Mouse (Mus musculus): Measurements from ENCODE around the gene Casr.

The Casr gene

DNA sequence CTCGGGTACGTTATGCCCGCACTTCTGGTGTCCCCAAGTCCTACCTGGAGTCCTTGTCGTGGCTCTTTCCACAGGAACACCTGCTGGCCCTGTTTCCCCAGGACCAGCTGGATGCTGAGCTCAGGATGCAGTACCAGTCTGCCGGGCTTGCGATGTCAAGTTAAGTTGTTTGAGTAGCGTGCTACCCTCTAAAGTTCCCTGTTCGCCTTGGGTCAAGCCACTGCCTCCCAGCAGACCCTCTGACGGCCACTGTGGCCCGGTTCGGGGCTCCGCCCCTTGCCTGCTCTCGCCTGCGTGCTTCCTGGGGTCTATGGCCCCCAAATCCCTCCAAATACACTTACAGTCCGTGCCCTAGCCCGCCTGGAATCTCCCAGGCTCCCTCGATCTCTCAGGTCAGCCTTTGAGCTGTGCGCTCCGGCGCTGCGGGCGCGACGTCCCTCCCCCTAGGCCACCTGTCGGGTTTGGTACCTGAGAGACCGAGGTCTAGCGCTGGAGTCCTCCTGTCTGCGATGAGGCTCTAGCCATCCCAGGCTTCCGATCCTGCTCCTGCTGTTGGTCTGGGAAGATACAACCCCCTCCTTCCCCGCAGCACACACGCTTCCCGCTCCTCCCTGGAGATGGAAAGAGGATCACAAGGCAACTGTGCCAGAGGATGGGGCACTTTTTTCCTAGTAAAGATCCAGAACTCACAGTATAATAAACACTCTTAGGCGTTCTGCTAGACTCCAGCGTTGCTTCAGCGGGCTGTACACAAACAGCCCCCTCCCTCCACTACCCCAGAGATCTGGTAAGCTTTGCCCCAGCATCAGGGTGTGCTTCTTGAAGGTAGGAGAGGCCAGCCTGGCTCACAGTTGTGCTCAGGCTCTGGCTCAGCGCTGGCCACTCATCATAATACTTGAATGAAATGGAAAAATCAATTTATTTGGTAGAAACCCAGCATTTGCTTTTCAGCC lies at the start of gene Casr:
Casr (minus strand) TSS at position 756 of the 953 bp plus-strand sequence.
- DNase-seq (ENCODE audit: low spot score) = no peak

DNA sequence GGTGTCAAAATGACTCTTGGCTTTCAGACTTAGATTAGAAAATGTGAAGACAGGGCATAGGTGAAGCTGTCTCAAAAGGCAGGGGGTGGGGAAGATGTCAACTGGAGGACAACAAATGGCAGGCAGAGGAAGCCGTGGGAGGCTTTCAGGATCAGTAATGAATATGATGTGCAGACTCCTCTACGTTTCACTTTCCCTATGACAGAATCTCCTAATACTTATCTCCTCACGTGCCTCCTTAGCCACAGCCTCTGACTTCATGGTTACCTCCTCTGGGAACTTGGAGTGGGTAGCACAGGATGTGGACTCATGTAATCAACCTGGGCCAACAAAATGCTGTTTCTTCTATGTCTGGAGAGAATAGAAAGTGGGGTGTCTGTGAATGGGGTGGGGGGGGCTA lies 40.7 kb upstream of the Casr start:
- DNase-seq (ENCODE audit: low spot score) = no peak

DNA sequence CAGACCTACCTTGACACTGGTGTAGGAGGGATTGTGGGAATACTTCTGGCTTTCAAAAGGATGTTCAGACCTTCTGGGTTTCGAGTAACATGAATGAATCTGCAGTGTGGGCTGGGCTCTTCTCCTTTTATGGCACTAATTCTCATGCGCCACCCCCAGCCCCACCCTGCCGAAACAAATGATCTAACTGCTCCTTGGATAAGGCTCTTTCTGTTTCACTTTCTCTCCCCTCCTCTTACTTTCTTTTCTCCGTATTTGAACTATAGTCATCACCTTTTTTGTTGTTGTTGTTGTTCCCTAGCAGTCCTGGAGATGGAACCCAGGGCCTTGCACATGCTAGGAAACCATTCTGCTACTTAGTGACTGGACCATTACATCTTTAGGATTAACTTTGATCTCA lies 36.3 kb upstream of the Casr start:
- no peak for DNase-seq (ENCODE audit: low spot score)

DNA sequence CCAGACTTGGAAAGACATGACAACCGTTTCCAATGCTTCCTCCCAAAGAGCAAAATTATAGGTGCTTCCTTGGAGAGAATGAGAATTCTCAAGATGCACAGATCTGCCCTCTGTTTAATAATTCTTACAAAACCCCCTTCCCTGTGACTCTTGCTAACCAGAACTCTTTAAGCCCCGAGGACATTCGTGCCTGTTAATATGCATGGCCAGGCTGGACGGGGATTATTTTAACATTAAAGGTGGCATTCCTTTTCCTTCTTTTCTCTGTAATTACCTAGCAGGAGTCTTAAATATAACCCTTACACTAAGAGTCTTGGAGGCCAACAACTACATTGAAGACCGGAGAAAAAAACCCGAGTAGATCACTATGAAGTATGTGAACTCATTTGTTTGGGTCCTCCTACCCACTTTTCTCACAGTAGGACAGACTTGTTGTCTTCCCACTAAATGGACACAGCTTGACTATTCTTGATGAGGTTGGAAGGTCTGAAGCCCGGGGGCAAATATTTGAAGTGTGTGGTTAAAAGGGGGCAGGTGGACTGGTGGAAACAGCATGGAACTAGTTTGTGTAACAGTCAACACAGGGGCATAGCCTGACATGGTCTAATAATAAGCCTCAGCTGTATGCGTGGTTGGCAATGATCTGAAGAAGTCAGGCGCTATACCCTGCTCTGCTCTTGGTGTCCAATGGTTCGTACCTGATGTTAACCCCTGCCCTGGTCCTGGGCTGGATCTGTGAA lies 34.9 kb upstream of the Casr start:
- DNase-seq (ENCODE audit: low spot score) = no peak

DNA sequence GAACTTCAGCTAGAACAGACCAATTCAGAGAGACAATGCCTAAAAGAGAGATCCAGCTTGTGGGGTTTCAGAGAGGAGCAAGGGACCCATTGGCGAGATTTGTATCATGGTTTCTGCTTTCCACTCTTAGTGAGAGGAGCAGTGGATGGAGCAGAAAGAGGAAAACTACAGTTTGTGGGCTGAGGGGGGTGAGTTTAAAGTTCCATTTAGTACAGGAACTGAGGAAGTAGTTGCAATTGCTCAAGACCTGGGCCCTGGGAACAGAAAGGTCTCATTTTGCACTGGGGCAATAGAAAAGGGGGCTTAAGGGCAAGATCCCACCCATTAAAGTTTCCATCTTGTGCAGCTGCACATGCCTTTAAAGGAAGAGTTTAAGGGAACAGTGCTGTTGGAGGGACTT lies 28.0 kb upstream of the Casr start:
- DNase-seq (ENCODE audit: low spot score) = no peak

DNA sequence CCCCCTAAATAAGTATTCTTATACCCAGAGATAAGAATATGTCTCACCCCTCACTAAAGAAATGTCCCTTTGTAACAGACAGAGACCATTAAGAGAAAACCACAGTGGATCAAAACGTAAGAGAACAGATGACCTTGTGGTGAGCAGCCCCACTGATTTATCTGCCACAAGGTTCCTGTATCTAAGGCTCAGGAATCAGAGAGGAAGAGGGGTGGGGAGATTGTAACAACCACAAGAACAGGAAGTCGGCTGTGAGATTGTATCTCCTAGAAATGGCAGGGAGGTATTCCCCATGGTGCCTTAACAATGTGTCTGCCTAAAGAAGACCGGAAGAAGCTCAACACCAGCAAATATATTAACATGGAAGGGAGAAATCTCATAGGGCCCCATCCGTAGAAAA lies 26.0 kb upstream of the Casr start:
- no peak for DNase-seq (ENCODE audit: low spot score)

DNA sequence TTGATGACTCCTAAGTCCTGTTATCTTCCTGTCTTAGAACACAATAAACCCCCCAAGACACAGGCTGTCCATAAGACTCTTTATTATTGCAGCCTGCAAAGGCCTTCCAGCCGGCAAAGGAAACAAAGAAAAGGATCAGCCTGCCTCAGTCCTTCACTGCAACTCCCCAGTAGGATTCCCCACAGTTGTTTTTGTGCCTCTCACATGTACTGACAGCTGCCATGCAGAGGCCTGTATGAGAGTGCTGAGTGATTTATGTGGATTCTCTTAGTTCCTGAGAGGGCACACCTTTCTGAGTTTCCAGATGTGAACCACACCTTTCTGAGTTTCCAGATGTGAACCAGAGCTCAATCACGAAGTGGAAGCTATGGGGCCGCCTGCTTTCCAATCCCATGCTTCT lies 20.1 kb upstream of the Casr start:
- no peak for DNase-seq (ENCODE audit: low spot score)

DNA sequence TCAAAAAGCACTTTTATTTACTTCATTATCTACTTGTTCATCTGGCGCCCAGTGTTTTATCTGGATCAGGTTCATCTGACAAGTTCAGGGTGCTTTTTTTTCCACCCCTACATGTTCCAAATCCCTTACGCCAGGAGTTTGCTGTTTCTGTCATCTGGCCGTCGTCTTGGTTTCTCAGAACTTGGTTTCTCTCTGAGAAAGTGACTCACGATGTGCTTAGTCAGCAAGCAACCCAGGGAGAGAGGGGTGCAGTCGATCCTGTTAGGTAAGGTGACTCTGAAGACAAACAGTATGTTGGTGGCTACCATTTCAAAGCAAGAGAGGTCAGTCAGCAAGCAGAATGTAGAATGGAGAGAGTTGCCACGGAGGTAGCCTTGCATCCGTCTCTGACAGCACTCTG lies 10.0 kb upstream of the Casr start:
- no peak for DNase-seq (ENCODE audit: low spot score)

DNA sequence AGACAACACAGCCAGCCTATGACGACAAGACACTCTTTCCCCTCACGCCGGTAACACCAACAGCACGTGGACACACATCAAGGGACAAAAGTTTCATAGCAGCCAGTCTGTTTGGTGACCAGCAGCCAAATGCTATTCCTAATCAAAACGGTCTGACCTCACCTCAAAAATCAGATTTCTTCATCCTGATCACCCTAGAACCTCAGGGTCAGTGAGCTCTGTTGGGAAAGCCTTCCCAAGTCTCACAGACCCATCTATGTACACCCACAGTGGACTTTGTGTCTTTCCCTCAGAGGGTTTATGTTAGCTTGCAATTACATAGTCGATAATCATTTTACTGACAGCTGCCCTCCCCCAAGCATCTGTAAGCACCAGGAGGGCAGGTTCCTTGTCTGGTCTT lies 2.4 kb downstream of the Casr start:
- DNase-seq (ENCODE audit: low spot score) = no peak

DNA sequence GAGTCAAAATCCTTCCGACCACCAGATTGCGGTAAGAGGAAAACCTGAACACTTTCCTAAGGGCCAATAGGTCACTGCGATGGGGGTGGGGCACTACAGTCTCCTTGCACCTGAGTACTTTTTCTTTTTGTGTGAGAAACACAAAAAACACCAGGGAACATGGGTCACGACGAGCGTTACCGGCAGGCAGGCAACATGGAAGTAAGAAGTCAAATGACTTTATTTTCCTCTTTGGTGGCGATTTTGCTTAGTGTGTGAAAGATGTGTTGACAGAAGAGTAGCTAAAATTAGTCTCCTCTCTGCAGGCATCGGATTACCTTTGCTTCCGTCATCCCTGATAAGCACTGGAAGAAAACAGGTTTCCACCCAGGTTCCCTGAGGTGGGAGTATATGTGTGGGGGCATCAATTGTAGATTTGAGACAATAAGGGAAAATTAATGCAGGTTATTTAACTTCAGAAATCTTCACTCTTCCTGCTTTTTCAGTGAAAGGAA lies 6.2 kb downstream of the Casr start:
- no peak for DNase-seq (ENCODE audit: low spot score)

DNA sequence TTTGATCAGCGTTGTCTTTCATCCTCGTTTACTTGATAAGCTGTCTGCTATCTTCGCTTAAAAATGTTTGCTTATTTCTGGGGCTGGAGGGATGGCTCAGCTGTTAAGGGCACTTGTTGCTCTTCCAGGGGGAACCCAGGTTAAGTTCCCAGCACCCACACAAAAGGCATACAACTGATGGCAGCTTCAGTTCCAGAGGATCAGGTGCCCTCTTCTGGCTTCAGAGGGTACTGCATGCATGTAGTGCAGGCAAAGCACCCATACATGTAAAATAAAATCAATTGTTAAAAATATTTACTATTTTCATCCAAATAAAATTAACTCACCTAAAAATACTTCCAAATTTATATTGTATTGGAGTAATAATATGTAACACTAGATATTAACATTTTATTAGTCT lies 8.3 kb downstream of the Casr start:
- DNase-seq (ENCODE audit: low spot score) = no peak

DNA sequence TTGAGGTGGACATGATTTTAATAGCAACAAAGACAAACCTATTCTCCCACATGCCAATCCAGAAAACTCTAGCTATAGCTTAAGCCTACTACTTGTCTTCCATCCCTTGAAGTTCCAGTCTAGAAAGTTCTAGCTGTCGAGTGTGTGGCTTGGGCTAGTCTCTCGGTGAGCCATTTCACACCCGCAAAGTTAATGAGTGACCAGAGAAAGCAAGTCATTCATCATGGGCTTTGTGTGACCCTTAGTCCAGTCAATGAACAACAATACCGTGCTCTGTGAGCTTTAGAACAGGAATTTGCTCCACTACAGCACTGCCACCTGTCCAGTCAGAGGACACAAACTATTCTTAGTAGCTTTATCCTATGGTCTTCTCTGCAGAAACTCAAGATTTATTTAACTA lies 16.6 kb downstream of the Casr start:
- no peak for DNase-seq (ENCODE audit: low spot score)

DNA sequence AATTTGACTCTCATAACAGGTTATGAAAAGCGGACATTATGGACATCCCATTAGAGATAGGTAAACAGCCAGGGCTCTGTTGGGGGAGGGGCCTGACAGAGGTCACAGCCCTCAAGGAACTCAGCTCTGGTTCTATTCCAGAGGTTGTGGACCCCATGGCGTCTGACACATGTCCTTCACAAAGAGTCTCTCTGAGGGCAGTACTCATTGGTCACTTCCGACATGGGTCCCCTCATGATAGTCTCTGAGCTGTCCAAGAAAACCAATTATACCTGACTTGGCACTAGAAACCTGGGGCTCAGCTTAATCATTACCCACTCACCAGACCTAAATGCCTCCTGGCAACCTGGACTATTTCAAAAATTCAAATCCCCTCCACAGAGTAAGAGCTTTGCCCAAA lies 18.9 kb downstream of the Casr start:
- no peak for DNase-seq (ENCODE audit: low spot score)

DNA sequence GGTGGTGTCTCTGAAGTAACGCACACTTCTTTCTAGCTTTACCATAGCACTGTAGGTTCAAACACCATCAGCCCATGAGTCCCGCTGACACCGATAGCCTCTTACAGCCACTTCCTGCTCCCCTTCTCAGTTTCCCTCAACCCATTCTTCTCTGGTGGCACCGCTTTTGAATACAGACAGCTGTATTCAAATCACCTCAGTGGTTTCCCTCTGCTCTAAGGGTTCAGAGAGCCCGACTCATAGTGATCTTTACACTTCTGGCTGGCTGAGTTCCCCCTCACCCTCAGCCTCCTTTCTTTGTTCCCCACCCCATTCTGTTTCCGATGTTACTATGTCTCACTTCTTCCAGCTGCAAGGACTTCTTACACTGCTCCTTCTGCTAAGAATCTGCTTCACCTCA lies 21.1 kb downstream of the Casr start:
- no peak for DNase-seq (ENCODE audit: low spot score)

DNA sequence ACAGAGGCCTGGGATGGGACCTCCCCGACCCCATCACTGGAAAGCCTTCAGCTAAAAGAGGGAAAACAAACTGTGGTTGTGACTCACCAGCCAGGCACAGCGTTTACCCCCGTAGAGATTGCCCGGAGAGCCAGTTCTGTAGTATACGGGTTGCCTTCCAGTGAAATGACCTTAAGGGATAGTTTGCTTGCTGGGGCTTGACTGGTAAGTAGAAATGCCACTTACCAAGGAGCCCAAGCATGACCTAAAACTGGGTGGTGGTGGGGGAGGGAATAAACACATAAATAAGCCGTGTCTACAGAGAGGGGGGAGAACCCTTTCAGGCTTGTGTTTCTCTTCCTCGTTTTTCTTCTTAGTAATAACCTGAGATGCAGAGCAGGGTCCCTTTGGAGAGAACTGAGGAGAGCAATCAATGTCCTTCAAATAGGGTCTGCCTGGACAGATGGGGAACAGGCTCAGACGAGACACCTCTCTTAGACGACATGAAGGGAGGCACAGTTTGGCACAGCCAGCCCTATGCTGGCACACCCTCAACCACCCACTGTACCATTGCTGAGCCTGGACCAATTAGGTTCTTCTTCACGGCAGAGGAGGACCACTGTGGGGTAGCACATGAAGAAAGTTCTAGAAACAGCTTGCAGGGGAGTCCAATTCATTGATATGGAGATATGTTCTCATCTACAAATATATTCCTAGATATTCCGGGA lies 28.8 kb downstream of the Casr start:
- DNase-seq (ENCODE audit: low spot score) = no peak

DNA sequence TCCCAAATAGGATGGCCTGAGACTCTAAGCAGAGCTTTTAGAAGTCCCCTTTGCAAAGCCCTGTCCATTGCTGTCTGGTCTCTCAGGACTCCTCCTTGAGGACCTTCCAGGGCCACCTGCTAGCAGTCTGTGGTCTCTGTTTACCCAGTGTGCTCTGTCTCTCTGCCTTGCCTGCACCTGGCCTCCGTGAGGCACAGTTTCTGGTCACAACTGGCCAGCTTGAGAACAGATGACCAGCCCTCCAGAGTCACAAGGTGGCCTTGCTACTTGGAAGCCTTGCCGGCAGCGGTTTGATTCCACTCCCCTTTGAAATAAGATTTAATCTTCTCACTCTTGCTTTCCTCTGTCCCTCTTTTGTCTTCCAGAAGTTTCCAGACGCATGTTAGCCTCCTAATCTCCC lies 29.9 kb downstream of the Casr start:
- no peak for DNase-seq (ENCODE audit: low spot score)

DNA sequence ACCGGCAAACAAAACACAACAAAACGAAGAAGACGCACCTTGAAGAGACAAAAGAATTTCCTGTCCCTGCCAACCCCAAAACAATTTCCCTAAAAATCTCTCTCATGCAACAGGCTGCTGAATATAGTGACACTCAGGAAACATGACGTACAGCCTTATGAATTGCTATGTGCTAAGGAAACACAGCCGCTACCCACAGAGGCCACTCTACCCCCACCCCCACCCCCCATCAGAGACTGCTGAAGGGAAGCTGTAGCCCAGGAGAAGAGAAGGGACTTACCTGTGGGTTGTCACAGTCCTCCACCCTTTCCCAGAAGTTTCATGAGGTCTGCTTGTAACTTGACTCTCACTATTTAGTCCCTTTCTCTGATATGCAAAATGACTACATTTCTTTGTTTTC lies 30.3 kb downstream of the Casr start:
- no peak for DNase-seq (ENCODE audit: low spot score)

DNA sequence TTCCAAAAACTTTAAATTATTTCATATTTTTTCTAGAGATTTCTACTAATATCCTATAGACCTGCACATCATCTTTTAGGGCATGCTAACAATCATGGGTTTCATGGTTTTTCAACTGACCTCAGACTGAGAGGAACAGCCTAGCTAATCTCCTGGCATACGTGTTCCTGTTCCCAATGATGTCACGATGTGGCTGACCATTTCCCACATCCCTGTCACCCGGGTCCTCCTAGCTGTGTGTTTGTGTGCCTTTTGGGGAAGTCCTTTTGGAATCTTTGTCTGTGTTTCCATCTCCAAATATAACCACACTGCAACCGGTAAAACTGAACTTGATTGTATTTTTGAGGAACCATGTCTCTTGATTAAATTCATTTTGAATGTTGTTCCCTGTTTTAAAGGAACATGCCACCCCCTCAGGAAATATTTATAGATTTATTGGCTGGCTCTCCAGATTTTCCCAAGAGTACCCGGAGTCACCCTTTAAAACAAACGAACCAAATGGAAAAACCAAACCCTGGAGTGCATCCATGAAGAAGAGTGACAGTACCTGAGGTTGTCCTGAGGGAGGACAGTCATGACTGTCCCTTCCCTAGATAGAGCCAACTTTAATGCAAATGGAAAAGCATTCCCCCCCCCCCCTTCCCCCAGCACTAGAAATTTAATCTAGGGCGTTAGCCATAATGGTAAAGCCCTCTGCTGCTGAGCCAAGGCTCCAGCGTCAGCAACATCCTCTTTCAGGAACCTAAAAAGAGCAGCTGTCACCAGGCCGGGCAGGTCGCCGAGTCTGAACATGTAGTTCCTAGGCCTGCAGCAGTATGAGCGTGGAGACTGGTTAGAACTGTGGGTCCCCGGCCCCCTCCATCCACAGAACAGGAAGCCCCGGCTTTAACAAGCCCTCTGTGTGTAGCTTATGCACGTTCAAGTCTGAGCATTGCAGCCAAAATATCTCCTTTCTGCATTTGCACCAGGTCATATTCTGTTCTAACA lies 31.1 kb downstream of the Casr start:
- no peak for DNase-seq (ENCODE audit: low spot score)

DNA sequence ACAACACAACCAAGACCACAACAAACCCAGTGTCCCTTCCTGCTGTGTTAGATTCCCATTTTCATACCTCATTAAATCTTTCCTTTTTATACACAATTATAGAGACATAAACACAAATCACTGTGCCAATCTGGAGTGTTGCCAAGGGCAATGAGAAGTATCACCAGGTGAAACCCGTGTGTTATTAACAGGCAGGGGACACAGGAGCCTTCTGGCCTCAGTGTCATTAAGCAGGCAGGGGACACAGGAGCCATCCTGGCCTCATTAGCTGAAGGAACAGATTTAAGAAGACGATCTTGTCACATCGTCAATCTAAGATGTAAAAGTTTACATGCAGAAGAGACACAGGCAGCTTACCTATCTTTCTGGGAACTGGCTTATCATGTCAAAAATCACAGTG lies 33.1 kb downstream of the Casr start:
- no peak for DNase-seq (ENCODE audit: low spot score)

DNA sequence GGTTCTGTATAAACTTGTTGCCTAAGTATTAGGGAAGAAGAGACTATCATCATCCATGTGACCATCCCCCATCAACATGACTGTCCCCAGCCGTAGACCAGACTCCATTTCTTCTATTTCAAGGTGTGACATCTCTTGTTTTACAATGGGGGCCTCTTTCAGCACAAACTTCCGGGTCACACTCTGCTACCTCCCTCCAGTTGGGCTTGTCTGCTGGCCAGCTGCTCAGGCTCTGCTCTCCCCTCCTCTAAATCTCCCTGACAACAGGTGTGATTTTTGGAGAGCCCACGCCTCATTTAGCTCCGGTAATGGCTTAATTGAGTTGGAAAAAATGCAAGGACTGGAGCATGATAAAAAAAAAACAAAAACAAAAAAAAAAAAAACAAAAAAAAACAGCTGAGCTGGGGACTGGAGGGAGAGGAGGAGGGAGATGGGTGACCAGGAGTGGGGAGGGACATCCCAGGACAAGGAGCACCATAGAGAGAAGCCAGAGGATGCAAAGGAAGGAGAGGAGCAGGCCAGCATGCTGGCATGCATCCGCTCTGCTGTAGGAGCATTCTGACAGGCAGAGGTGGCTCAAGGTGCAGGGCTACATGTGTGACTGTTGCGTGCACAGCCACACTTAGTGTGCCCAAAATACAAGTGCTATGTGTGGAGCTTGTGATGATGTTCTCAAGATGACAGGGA lies 35.2 kb downstream of the Casr start:
- DNase-seq (ENCODE audit: low spot score) = no peak

DNA sequence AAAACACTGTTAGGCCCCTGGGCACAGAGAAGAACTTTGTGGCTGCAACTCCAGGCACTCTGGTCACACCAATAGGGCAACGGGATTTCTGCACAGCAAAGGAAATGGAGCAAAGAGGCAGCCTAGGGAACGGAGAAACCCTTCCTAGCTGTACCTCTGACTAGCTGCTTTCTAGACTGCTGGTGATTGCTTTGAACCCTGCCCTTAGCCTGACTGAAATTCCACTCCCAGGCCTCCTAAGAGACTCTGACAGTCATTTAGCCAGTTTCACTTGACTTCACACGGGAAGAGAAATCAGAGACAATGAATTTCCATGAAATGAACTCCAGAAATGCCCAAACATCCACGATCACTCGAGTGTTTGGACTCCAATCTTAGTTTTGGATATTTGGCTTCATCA lies 38.8 kb downstream of the Casr start:
- DNase-seq (ENCODE audit: low spot score) = no peak

Measured in ovary, postnatal 10 days (tissue).